Comparison of ENCODE assay signal across 12 mouse cellular contexts in the genomic region with DNA sequence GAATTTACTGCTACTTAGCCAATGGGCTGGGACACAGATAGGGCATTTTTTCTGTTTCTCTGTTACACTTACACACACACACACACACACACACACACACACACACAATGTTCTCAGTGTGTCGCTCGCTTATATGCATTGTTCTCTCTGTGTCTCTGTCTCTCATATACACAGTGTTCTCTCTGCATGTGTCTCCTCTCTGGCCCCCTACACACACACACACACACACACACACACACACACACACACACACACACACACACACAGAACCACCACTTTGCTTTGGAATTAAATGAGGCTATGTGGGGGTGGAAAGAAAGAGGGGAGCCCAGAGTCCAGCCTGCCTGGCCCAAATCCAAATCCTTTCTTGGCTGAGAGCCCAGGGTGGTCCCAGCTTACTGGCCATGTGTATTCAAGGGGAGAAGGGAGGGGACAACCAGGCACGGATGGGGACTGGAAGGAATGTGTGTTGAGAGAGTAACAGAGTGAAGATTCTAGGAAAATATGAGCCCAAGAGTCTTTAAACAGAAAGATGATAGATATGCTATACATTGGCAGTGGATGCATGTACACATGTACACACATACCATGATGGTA. TPM values are rescaled to one million over a fixed set of nuclear protein-coding genes. Genes with fewer than 3 reads are reported as not detected.
DNase-seq lines count a peak whose midpoint lies in the region; ATAC-seq lines count a peak whose summit lies in the region.
"Had no signal": no experiment of that assay in that cellular context is flagged by ENCODE, and none has a peak within 500 bp of the region (broad histone marks: within the 10 kb centered on the region; RNA-seq: fewer than 3 reads in every experiment).

No protein-coding gene starts in this region.

- WGBS in forebrain, embryonic 12.5 days = 32% methylated on average over 3 of the region's 3 CpGs
- 30% methylated on average over 3 of the region's 3 CpGs for WGBS in midbrain, embryonic 15.5 days

- ATAC-seq in forebrain, embryonic 12.5 days (ENCODE audit: low FRiP score) = peak; percentile 93
- ATAC-seq in midbrain, embryonic 15.5 days (replicated peaks) = peak; percentile 87
- ATAC-seq: lung, postnatal 0 days had no signal

- 0 out of 2 replicates have a peak overlapping the region, but pooled peaks have one; percentile 31 for H3K27ac ChIP-seq in forebrain, embryonic 12.5 days
- no peak overlapping the region for H3K27ac ChIP-seq in midbrain, embryonic 15.5 days

- no peaks in the 10 kb centered on the region for H3K9me3 ChIP-seq in forebrain, embryonic 12.5 days
- H3K9me3 ChIP-seq in midbrain, embryonic 15.5 days = no peaks in the 10 kb centered on the region

- peaks cover 42% of the 10 kb centered on the region for H3K27me3 ChIP-seq in forebrain, embryonic 12.5 days
- peaks cover 19% of the 10 kb centered on the region for H3K27me3 ChIP-seq in midbrain, embryonic 15.5 days (replicated peaks)

- H3K4me2 ChIP-seq in forebrain, embryonic 12.5 days = no peak overlapping the region
- H3K4me2 ChIP-seq in midbrain, embryonic 15.5 days = no peak overlapping the region

- peaks cover 19% of the 10 kb centered on the region for H3K4me1 ChIP-seq in forebrain, embryonic 12.5 days
- H3K4me1 ChIP-seq in midbrain, embryonic 15.5 days = peaks cover 6% of the 10 kb centered on the region

- H3K4me3 ChIP-seq in forebrain, embryonic 12.5 days (replicated peaks) = no peak overlapping the region
- no peak overlapping the region for H3K4me3 ChIP-seq in midbrain, embryonic 15.5 days

- no peaks in the 10 kb centered on the region for H3K36me3 ChIP-seq in forebrain, embryonic 12.5 days (replicated peaks)
- H3K36me3 ChIP-seq in midbrain, embryonic 15.5 days (replicated peaks) = no peaks in the 10 kb centered on the region
- H3K36me3 ChIP-seq: G1E had no signal

- DNase-seq in cerebellum, postnatal 14 days = peak; percentile 54 to 78
- no peak for DNase-seq in cerebellum, adult 9-10 months
- DNase-seq in layer of hippocampus, postnatal 10 days (ENCODE audit: low spot score in 2 of 2) = peak; percentile 64 to 67
- no peak for DNase-seq in layer of hippocampus, adult 18-20 months (ENCODE audit: low spot score in 2 of 2)
- DNase-seq in testis, postnatal 10 days (ENCODE audit: low spot score) = no peak
- DNase-seq in cerebellum, adult 8-10 months = no peak
- DNase-seq: cerebellum, adult 18-20 months; kidney, adult 2 months had no signal

- H3K9ac ChIP-seq in forebrain, embryonic 12.5 days = no peak overlapping the region
- H3K9ac ChIP-seq in midbrain, embryonic 15.5 days = no peak overlapping the region

RNA-seq across cellular contexts. Expression of gene Tmem132e, which starts 8.0 kb away (rescaled TPM):
- 10 to 100 TPM; 15.2 to 18.5 TPM for total RNA-seq in layer of hippocampus, postnatal 10 days (2021)
- total RNA-seq in layer of hippocampus, adult 18-20 months (2021) = 1 to 10 TPM; 8.5 to 9.5 TPM
- polyA plus RNA-seq in forebrain, embryonic 12.5 days (2016; fragmentation: Nextera tagmentation; extraction: Ambion mirVana) = 0.85 and 0.88 TPM in 2 replicates
- 2.8 and 3.9 TPM in 2 replicates for polyA plus RNA-seq in midbrain, embryonic 15.5 days (2015; fragmentation: Nextera tagmentation; extraction: Ambion mirVana)
- total RNA-seq: G1E had no signal
- polyA plus RNA-seq: G1E; lung, postnatal 0 days had no signal

Comparison
In these comparisons a context has a peak if more than half of its experiments do, and no peak if none do; other contexts are left out.
1. DNase-seq: peak in cerebellum, postnatal 14 days (2 of 2) and layer of hippocampus, postnatal 10 days (2 of 2); none in cerebellum, adult 9-10 months (single experiment), layer of hippocampus, adult 18-20 months (0 of 2), testis, postnatal 10 days (single experiment) and cerebellum, adult 8-10 months (single experiment).